Mouse (Mus musculus): ENCODE results near the gene Rexo4. TPM values are rescaled to one million over a fixed set of nuclear protein-coding genes. Genes with fewer than 3 reads are reported as not detected.

Gene Rexo4
- polyA plus RNA-seq, 1 experiment from 2014 or later: 58.8 TPM

- no peak overlapping the region for H3K9ac ChIP-seq (ENCODE audit: low read depth, low read length)
- no peak for ATAC-seq (replicated peaks; ENCODE audit: low FRiP score)
- no peak overlapping the region for H3K4me3 ChIP-seq (ENCODE audit: low read depth, low read length)
- H3K27ac ChIP-seq (ENCODE audit: low read depth, low read length): no peak overlapping the region
- H3K36me3 ChIP-seq (ENCODE audit: control insufficient read depth, insufficient read depth, low read length): peaks cover 59% of the 10 kb centered on the region
- peaks cover 25% of the 10 kb centered on the region for H3K4me1 ChIP-seq (replicated peaks; ENCODE audit: control insufficient read depth, insufficient read depth, low read length)
- DNase-seq (ENCODE audit: low spot score): no peak
- no peaks in the 10 kb centered on the region for H3K27me3 ChIP-seq (replicated peaks; ENCODE audit: control insufficient read depth, insufficient read depth, low read length)
- WGBS: 92% methylated on average over 3 of the region's 3 CpGs
- no peak overlapping the region for H3K4me2 ChIP-seq
- no peaks in the 10 kb centered on the region for H3K9me3 ChIP-seq (ENCODE audit: control insufficient read depth, low read length)
Observed at GRCm38 (mm10) chr2:26919684-26920083, 44.5 kb downstream of the Rexo4 start.

DNA sequence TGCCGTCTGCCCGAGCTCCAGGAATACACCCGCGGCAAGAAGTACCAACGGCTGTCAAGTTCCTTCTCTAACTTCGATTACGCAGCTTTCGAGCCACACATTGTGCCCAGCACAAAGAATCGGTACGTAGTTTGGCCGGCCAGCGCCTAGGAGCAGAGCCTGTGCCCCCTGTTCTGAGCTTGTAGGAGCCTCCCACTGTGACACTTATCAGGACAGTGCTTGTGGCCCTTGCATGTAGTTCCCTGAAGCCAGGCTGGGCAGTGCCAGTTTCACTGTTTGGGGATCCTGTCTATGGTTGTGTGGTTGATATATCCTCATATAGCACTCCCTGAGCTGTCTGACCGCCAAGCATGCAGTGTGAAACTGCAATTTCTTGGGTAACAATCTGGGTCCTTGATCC lies 47.4 kb downstream of the Rexo4 start:
- H3K4me3 ChIP-seq (ENCODE audit: low read depth, low read length): peak overlapping the region; percentile 92
- no peaks in the 10 kb centered on the region for H3K9me3 ChIP-seq (ENCODE audit: control insufficient read depth, low read length)
- peaks cover 60% of the 10 kb centered on the region for H3K36me3 ChIP-seq (ENCODE audit: control insufficient read depth, insufficient read depth, low read length)
- H3K9ac ChIP-seq (ENCODE audit: low read depth, low read length): peak overlapping the region; percentile 62
- peaks cover 45% of the 10 kb centered on the region for H3K4me1 ChIP-seq (replicated peaks; ENCODE audit: control insufficient read depth, insufficient read depth, low read length)
- DNase-seq (ENCODE audit: low spot score) (no peak), ATAC-seq (replicated peaks; ENCODE audit: low FRiP score) (peak; percentile 42)
- H3K27me3 ChIP-seq (replicated peaks; ENCODE audit: control insufficient read depth, insufficient read depth, low read length): no peaks in the 10 kb centered on the region
- 1% methylated on average over 13 of the region's 13 CpGs for WGBS
- peak overlapping the region; percentile 98 for H3K4me2 ChIP-seq
- peak overlapping the region; percentile 74; the same call in 1 of the 2 replicates for H3K27ac ChIP-seq (ENCODE audit: low read depth, low read length)

GRCm38 (mm10) chr2:26915927-26916728 lies 48.1 kb downstream of the Rexo4 start, which contains the start of the genes Surf2 and Surf1:
TSS of gene Surf2 (plus strand) at chr2:26916367.
TSS of gene Surf1 (minus strand) at chr2:26916530.
- Histone ChIP-seq H3K9me3 (ENCODE audit: control insufficient read depth, low read length) (no peaks in the 10 kb centered on the region), H3K9ac (ENCODE audit: low read depth, low read length) (peak within 1 kb of the TSS; percentile 62), H3K27me3 (replicated peaks; ENCODE audit: control insufficient read depth, insufficient read depth, low read length) (no peaks in the 10 kb centered on the region), H3K27ac (ENCODE audit: low read depth, low read length) (peak within 1 kb of the TSS; percentile 74; the same call in 1 of the 2 replicates), H3K36me3 (ENCODE audit: control insufficient read depth, insufficient read depth, low read length) (peaks cover 55% of the 10 kb centered on the region), H3K4me3 (ENCODE audit: low read depth, low read length) (peak within 1 kb of the TSS; percentile 92), H3K4me1 (replicated peaks; ENCODE audit: control insufficient read depth, insufficient read depth, low read length) (peaks cover 45% of the 10 kb centered on the region), H3K4me2 (peak within 1 kb of the TSS; percentile 98)
- ATAC-seq (replicated peaks; ENCODE audit: low FRiP score) (peak; percentile 74), DNase-seq (ENCODE audit: low spot score) (peak; percentile 85)
- WGBS: 2% methylated on average over 47 of the region's 47 CpGs

DNA sequence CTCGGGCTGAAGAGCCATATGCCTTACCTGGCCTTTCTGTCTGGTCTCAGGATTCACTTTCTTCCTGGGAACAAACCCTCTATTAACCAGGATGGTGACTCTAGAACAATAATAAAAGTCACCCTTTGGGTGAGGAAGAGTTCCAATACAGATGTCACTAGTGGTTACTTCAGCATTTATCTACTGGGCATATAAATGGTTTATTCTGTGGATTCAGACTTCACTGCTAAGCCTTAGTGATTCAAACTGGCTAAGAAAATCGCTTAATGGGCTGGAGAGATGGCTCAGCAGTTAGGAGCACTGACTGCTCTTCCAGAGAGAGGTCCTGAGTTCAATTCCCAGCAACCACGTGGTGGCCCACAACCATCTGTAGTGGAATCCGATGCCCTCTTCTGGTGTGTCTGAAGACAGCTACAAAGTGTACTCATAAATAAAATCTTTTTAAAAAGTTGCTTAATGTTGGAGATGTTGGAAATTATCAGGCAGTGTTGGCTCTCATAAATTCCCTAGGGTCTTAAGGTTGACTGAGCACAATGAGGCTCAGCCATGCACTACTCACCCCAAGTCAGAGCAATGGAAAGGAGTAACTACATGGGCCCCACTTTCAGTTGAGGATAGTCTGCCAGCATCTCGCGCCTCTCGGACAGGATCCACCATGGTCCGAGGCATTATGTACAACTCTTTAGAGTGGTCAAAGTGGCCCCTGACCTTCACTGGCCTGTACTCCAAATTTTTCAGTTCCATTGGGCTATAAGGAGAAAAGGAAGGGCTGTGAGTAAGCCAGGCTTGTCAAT lies 49.8 kb downstream of the Rexo4 start:
- 62% methylated on average over 8 of the region's 8 CpGs for WGBS
- Histone ChIP-seq H3K9ac (ENCODE audit: low read depth, low read length) (peak overlapping the region; percentile 23), H3K4me3 (ENCODE audit: low read depth, low read length) (peak overlapping the region; percentile 92), H3K27ac (ENCODE audit: low read depth, low read length) (peak overlapping the region; percentile 47; the same call in 1 of the 2 replicates), H3K9me3 (ENCODE audit: control insufficient read depth, low read length) (no peaks in the 10 kb centered on the region), H3K4me2 (peak overlapping the region; percentile 98), H3K36me3 (ENCODE audit: control insufficient read depth, insufficient read depth, low read length) (peaks cover 37% of the 10 kb centered on the region), H3K4me1 (replicated peaks; ENCODE audit: control insufficient read depth, insufficient read depth, low read length) (peaks cover 45% of the 10 kb centered on the region), H3K27me3 (replicated peaks; ENCODE audit: control insufficient read depth, insufficient read depth, low read length) (no peaks in the 10 kb centered on the region)
- DNase-seq (ENCODE audit: low spot score) (no peak), ATAC-seq (replicated peaks; ENCODE audit: low FRiP score) (no peak)

DNA sequence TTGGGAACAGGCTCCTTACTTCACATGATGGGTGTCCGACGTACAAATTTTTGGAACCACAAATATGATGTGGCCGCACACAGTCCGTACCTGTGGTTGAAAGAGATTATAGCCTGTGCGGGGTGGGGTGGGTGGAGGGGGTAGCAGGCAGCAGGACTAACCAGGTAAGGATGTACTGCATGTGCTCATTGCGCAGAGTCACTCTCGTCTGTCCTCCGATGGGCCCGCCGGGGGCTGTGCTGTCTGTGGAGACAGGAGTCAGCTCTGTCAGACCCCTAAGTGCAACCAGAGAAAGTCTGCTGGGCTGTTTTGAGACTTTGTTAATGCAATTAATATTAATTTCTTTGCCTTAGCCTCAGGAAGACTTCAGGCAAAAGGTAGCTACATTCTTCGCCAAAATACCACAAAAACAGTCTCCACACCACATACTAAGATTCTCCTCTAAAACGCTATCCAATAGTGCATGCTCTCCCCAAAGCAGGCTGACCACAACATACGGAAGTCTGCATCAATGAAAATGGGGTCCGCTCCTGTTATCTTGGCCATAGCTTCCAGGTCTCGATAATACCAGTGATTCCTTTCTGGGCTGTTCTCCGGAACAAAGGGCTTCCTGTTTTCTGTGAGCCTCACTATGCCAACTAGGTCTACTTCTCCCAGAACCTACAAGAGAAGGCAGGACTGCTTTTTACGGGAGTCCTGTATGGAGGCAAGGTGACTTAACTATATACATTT lies 50.6 kb downstream of the Rexo4 start:
- Histone ChIP-seq H3K4me2 (peak overlapping the region; percentile 96), H3K36me3 (ENCODE audit: control insufficient read depth, insufficient read depth, low read length) (peaks cover 30% of the 10 kb centered on the region), H3K27me3 (replicated peaks; ENCODE audit: control insufficient read depth, insufficient read depth, low read length) (no peaks in the 10 kb centered on the region), H3K9me3 (ENCODE audit: control insufficient read depth, low read length) (no peaks in the 10 kb centered on the region), H3K9ac (ENCODE audit: low read depth, low read length) (peak overlapping the region; percentile 8), H3K4me3 (ENCODE audit: low read depth, low read length) (peak overlapping the region; percentile 14), H3K27ac (ENCODE audit: low read depth, low read length) (peak overlapping the region; percentile 2; the same call in 1 of the 2 replicates), H3K4me1 (replicated peaks; ENCODE audit: control insufficient read depth, insufficient read depth, low read length) (peaks cover 51% of the 10 kb centered on the region)
- 58% methylated on average over 17 of the region's 17 CpGs for WGBS
- DNase-seq (ENCODE audit: low spot score) (no peak), ATAC-seq (replicated peaks; ENCODE audit: low FRiP score) (no peak)

- Histone ChIP-seq H3K27me3 (replicated peaks; ENCODE audit: control insufficient read depth, insufficient read depth, low read length) (no peaks in the 10 kb centered on the region), H3K9ac (ENCODE audit: low read depth, low read length) (peak overlapping the region; percentile 87), H3K36me3 (ENCODE audit: control insufficient read depth, insufficient read depth, low read length) (peaks cover 33% of the 10 kb centered on the region), H3K4me2 (peak overlapping the region; percentile 96), H3K4me3 (ENCODE audit: low read depth, low read length) (peak overlapping the region; percentile 79), H3K4me1 (replicated peaks; ENCODE audit: control insufficient read depth, insufficient read depth, low read length) (peaks cover 46% of the 10 kb centered on the region), H3K27ac (ENCODE audit: low read depth, low read length) (peak overlapping the region; percentile 81), H3K9me3 (ENCODE audit: control insufficient read depth, low read length) (no peaks in the 10 kb centered on the region)
- 52% methylated on average over 5 of the region's 5 CpGs for WGBS
- ATAC-seq (replicated peaks; ENCODE audit: low FRiP score) (no peak), DNase-seq (ENCODE audit: low spot score) (no peak)
Observed at GRCm38 (mm10) chr2:26912253-26912770, 51.9 kb downstream of the Rexo4 start.

DNA sequence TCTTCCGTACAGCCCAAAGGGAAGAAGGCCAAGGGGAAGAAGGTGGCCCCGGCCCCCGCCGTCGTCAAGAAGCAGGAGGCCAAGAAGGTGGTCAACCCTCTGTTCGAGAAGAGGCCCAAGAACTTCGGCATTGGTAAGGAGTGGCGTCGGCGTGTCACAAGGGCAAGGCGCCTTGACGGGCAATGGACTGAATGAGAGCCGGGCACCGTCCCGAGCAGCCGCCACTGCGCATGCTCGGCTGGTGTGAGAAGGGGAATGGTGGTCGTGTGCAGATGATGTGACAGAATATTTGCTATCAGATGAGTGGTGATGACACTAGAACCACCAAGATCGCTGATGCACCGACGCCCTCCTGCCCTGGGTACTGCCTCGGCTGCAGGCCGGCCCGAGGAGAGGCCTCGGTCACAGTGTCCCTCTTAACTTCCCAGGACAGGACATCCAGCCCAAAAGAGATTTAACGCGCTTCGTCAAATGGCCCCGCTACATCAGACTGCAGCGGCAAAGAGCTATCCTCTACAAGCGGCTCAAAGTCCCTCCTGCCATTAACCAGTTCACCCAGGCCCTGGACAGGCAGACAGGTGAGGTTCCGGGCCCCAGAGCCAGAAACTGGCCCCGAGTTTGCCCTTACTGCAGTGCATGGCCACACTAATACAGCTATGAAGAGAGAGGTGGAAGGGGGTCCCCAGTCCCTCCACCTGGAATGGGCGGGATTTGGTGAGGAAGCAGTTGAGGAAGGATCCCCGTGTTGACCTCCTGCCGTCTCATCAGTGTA lies 53.0 kb downstream of the Rexo4 start:
- peak; percentile 17 for ATAC-seq (replicated peaks; ENCODE audit: low FRiP score)
- Histone ChIP-seq H3K4me1 (replicated peaks; ENCODE audit: control insufficient read depth, insufficient read depth, low read length) (peaks cover 40% of the 10 kb centered on the region), H3K27me3 (replicated peaks; ENCODE audit: control insufficient read depth, insufficient read depth, low read length) (no peaks in the 10 kb centered on the region), H3K4me3 (ENCODE audit: low read depth, low read length) (peak overlapping the region; percentile 79), H3K9me3 (ENCODE audit: control insufficient read depth, low read length) (no peaks in the 10 kb centered on the region), H3K36me3 (ENCODE audit: control insufficient read depth, insufficient read depth, low read length) (peaks cover 38% of the 10 kb centered on the region), H3K27ac (ENCODE audit: low read depth, low read length) (peak overlapping the region; percentile 81), H3K4me2 (peak overlapping the region; percentile 96), H3K9ac (ENCODE audit: low read depth, low read length) (peak overlapping the region; percentile 87)
- DNase-seq (ENCODE audit: low spot score): no peak
- under 1% methylated on average over 37 of the region's 37 CpGs for WGBS
